Mouse (Mus musculus) 3134 (cell line): Measurements from ENCODE around the gene Mrpl38.

Experiments
- DNase-seq: peaks from one replicate; pipeline ENCODE4 v3.0.0-alpha.2; 2011; ENCODE audit warnings: low spot score; ENCODE audit not compliant: insufficient read length; ENCODE audit errors: extremely low read depth

Gene Mrpl38

GRCm38 (mm10) chr11:116111611-116112203 lies 27.0 kb downstream of the Mrpl38 start:
- no peak for DNase-seq

DNA sequence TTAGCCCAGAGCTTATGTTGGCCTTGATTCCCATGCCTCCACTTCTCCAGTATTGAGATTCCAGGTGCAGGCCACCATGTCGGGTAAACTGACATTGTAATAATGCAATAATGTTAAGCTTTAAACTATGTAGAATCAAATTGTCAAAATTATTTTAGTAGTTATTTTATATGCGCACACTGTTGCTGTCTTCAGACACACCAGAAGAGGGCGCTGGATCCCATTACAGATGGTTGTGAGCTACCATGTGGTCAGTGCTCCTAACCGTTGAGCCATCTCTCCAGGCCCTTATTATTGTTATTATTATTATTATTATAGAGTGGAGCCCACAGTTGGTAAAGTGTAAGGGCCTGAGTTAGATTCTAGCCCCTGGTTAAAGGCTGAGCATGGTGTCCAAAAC lies 27.6 kb downstream of the Mrpl38 start:
- DNase-seq, result no peak

DNA sequence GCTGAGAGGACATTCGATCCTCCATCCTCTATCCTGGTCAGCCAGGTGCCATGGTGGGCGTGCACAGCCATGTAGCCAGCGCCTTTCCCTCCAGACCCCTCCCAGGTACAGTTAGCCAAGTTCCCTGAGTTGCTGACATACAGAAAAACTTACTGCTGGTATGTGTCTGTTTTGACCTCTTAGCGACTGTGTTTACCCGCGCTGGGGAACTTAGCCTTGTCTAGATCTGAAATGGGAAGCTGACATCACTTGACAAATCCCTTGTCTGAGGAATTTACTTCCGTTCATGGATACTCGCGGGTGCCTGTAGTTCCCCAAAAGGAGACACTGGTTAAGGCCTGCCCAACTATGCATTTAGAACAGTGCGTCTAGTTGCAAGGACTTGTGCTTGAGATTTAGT lies 28.1 kb downstream of the Mrpl38 start:
- no peak for DNase-seq

GRCm38 (mm10) chr11:116110131-116110530 lies 28.5 kb downstream of the Mrpl38 start:
- peak; percentile 89 for DNase-seq

DNA sequence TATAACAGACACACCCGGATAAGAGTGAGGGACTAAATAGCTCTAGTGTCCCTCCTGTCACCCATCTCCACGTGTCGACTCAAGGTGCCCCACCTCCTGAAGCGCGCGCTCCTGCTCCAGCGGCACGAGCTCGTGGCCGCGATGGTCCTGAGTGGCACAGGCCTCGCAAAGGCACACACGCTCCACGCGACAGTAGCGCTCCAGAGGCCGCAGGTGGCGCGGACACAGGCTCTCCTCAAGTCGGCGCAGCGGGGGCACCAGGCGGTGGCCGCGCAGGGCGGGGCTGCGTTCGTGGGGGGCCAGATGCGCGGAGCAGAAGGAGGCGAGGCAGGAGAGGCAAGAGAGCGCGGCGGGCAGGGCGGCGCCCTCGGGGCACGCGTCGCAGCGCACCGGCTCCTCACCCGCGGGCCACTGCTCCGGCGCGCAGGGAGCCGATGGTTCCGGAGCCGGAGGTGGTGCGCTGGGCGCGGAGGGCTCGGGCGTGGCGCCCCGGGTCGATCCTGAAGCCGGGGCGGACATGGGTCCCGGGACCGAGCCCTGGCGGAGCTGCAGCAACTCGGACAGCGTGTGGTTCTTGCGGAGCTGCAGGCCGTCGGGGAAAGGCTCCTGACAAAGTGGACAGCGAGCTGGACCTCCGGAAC lies 29.1 kb downstream of the Mrpl38 start:
- peak; percentile 82 for DNase-seq

GRCm38 (mm10) chr11:116108464-116109137 lies 30.1 kb downstream of the Mrpl38 start:
- DNase-seq, result peak; percentile 93

DNA sequence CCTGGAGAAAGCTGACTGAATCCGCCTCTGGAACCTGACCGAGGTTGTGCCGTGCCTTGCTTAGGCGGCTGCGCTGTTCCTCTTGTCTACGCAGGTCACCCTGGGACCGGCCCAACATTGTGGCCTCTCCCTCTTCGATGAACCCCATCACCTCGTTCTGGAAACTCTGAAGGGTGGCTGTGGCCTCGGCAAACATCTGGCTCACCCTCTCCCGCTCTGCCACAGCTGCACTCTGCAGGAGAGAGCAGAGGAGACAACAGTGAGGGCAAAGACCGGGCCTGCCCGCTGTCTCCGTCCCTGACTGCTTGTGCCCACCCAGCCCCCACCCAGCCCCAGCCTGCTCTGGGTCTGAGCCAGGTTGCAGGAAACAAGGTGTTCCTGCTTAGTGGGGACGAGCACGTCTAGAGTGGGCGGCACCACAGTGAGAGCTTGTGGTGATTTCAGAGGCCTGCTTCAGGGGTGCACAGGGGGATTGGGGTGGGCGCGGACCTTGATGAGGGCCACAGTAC lies 30.8 kb downstream of the Mrpl38 start:
- DNase-seq, result peak; percentile 48

GRCm38 (mm10) chr11:116106963-116107776 lies 31.5 kb downstream of the Mrpl38 start:
- peak; percentile 66 for DNase-seq

DNA sequence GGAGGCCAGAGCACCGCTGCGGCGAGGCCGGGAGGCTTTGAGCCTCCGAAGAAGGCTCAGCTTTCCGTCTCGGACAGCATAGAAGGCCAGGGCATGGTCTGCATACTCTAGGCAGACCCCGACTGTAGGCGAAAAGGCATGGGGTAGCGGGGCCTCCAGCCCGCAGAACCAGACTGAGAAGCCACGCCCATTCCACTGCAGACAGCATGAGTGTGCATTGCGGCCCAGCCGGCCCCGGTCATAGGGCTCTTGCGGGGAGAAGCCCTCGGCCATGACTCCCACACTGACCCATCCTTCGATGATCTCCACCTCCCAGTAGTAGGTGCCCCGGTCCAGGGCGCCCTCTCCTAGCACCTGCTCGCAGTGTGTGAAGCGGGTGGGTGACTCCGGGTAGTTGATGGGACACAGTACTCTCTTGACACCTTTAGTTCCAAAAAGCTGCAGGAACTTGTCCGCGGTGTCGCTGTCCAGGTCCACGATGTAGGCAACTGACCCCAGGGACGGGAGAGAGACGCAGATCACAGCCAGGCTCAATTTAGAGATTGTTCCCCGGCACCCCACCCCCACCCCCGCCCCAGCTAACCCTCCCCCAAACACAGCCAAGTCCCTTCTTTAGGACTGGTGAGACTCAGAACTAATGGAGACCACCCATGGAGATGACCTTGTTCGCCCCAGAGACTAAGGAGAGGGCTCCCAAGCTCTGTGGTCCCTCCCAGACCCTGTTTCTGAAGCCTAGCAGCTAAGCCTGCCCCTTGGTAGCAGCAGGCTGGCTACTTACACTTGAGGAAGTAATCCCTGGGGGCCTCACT lies 32.3 kb downstream of the Mrpl38 start:
- DNase-seq, result no peak

DNA sequence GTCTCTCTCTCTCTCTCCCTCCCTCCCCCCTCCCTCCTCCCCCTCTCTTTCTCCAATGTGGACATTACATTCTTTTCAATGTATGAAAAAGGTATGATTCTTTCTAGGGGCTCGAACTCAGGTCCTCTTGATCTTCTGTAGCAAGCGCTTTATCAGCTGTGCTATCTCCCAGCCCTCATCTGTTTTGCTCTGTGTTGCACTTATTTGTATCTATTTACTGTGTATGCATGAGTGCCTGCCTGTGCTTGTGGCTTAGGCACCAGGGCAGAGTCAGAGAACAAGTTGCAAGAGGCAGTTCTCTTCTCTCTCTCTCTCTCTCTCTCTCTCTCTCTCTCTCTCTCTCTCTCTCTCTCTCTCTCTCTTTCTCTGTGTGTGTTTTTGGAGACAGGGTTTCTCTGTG lies 33.6 kb downstream of the Mrpl38 start:
- DNase-seq, result no peak

GRCm38 (mm10) chr11:116104006-116104646 lies 34.5 kb downstream of the Mrpl38 start:
- peak; percentile 92 for DNase-seq

DNA sequence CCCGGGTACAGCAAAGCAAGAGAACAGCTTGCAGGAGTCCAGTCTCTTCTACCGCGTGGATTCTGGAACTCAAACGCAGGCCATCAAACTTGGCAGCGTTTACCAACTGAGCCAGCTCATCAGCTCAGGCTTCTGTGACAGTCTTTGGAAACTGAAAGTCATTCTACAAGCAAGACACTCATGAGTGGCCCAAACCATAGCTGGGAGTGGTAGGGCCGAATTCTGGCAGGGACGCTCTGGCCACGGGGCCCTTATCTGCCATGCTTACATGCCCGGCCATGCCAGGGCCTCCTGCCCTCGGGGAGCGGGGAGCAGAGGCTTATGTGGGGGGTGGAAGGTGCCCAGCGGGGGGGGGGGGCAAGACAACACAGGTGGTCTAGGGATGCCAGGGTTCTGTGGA lies 35.1 kb downstream of the Mrpl38 start:
- DNase-seq, result no peak

DNA sequence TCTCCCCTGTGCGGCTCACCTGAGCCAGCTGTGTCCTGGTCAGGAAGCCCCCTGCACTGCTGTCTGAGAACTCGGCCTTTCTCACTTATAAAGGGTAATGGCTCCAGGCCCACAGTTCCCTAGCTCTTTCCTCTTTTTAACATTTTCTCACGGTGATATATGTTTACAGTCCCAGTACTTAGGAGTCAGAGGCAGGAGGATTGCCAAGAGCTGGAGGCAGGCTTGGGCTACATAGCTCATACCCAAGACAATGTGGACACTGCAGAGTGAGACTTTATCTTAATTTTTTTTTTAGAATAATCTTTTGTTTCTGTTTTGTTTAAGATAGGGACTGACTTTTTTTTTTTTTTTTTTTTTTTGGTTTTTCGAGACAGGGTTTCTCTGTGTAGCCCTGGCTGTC lies 36.2 kb downstream of the Mrpl38 start:
- no peak for DNase-seq

- no peak for DNase-seq
Observed at GRCm38 (mm10) chr11:116101931-116102381, 36.7 kb downstream of the Mrpl38 start.

DNA sequence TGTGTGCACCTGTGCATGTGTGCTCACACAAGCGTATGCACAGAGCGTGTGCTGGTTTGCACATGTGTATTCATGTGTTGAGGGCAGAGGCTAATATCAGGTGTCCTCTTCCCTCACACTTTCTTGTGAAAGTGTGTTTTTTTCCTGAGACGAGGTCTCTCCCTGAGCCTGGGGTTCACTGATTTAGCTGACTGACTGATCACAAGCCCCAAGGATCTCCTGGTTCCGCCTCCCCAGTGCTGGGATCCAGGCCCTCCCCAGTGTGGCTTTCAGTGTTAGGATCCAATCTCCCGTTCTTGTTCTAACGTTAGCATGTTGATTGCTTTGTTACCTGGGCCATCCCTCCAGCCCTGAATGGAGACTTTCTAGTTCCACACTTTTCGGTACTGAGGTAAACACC lies 37.8 kb downstream of the Mrpl38 start:
- DNase-seq, result no peak

GRCm38 (mm10) chr11:116100385-116100784 lies 38.3 kb downstream of the Mrpl38 start:
- DNase-seq, result peak; percentile 62

GRCm38 (mm10) chr11:116099462-116099861 lies 39.2 kb downstream of the Mrpl38 start:
- DNase-seq, result no peak

DNA sequence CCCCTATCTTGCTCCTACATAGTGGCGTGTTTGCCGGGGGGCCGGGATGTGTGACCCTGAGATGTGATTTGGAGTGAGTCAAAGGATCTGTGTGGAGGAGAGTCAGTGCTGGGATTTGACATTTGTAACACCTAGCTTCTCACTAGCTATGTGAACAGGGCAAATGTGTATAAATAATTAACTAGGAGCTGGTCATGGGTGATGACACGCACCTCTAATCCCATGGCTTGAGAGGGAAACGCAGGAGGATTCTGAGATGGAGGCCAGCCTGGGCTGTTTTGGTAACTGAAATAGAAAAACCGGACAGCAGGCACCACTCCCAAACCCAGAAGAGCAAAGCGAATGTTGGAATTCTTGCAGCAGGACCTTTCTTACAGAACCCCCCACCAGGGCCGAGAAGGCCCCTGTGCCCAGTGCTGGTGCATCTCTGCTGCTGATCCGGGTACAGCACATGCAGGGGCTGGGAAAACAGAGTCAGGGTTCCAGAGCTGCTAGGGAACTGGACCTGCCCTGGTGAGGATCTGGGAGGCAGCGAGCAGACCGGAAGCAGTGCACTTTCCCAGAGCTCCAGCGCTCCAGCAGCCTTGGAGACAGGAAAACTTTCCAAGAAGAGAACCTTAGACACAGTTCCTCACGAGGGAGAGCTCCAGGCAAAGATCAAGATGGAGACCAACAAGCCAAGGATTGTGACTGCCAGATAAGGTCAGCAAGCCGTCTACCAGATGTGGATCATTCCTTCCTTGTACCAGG lies 39.8 kb downstream of the Mrpl38 start:
- DNase-seq, result no peak
